Mouse (Mus musculus) thymus, adult 2 months (tissue): ENCODE data around the gene Zan.

Source experiments
- CTCF ChIP-seq: fragments of 200-500 bp; IDR thresholded peaks from 2 replicates; pipeline ENCODE4 v1.5.1; 2012; ENCODE audit warnings: mild to moderate bottlenecking, control low read depth, low read length, moderate library complexity, borderline replicate concordance; ENCODE audit not compliant: control insufficient read depth, poor library complexity, insufficient read depth; ENCODE audit errors: extremely low read depth
- POLR2A ChIP-seq: fragments of 200-500 bp; IDR thresholded peaks from 2 replicates; pipeline ENCODE4 v1.6.1; 2012; ENCODE audit warnings: mild to moderate bottlenecking, low read length, control low read depth, moderate library complexity; ENCODE audit not compliant: control insufficient read depth, poor library complexity, insufficient read depth; ENCODE audit errors: extremely low read depth

DNA sequence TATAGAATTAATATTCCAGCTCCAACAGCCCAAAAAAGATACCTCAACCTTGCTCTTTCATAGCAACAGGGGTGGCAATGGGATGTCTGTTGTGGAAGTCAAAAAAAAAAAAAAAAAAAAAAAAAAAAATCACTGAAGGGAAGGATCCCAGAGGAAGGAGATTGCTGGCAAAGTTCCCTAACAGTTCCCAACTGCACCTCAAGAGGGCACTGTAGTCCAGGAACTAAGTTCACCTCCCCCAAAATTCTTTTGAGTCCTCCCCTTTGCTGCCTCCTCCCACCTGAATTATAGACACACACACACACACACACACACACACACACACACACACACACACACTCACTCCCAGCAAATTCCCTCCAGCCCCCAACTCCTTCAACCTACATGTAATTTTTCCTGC, 4.3 kb upstream of the Zan start:
- TF ChIP-seq POLR2A (no peak), CTCF (no peak)
